Mouse (Mus musculus) neural tube, embryonic 12.5 days (tissue): ENCODE results near the gene Kcnk7. TPM values are rescaled to one million over a fixed set of nuclear protein-coding genes. Genes with fewer than 3 reads are reported as not detected.

Experiments
- ATAC-seq: fragments of 200-750 bp; cut with Nextera tagmentation; 2 replicates; pipeline ENCODE4 v1.8.0; 2017; ENCODE audit warnings: low read depth, mild to moderate bottlenecking, moderate TSS enrichment, moderate library complexity; ENCODE audit not compliant: low FRiP score
- H3K27ac ChIP-seq: fragments of 300-500 bp; sonication (generic); 2 replicates; pipeline ENCODE4 v1.5.1; 2016
- H3K27me3 ChIP-seq: fragments of 300-500 bp; sonication (generic); replicated peaks from 2 replicates; pipeline ENCODE4 v1.6.1; 2016; ENCODE audit warnings: mild to moderate bottlenecking
- H3K36me3 ChIP-seq: fragments of 300-500 bp; sonication (generic); 2 replicates; pipeline ENCODE4 v1.6.1; 2016; ENCODE audit warnings: mild to moderate bottlenecking
- H3K4me1 ChIP-seq: fragments of 300-500 bp; sonication (generic); 2 replicates; pipeline ENCODE4 v1.6.1; 2016
- H3K4me2 ChIP-seq: fragments of 300-500 bp; sonication (generic); replicated peaks from 2 replicates; pipeline ENCODE4 v1.6.1; 2016; ENCODE audit warnings: mild to moderate bottlenecking
- H3K4me3 ChIP-seq: fragments of 300-500 bp; sonication (generic); 2 replicates; pipeline ENCODE4 v1.5.1; 2016
- H3K9ac ChIP-seq: fragments of 300-500 bp; sonication (generic); 2 replicates; pipeline ENCODE4 v1.6.1; 2016; ENCODE audit warnings: mild to moderate bottlenecking
- H3K9me3 ChIP-seq: fragments of 300-500 bp; sonication (generic); 2 replicates; pipeline ENCODE4 v1.6.1; 2016; ENCODE audit warnings: mild to moderate bottlenecking
- WGBS: fragments of 180-500 bp; shearing (Covaris S2); methylation state at CpG from one replicate; pipeline ENCODE4 v1.1.7; 2016; 5-methylcytosine and 5-hydroxymethylcytosine counted together
- polyA plus RNA-seq: library from polyadenylated mRNA; unstranded; fragments of >200 nt; fragmentation: Nextera tagmentation; extraction: Ambion mirVana; gene quantifications from 2 replicates; pipeline ENCODE4 v1.2.1, GENCODE M21; 2016

Kcnk7 gene
- polyA plus RNA-seq, 1 experiment from 2014 or later = 0.19 TPM

DNA sequence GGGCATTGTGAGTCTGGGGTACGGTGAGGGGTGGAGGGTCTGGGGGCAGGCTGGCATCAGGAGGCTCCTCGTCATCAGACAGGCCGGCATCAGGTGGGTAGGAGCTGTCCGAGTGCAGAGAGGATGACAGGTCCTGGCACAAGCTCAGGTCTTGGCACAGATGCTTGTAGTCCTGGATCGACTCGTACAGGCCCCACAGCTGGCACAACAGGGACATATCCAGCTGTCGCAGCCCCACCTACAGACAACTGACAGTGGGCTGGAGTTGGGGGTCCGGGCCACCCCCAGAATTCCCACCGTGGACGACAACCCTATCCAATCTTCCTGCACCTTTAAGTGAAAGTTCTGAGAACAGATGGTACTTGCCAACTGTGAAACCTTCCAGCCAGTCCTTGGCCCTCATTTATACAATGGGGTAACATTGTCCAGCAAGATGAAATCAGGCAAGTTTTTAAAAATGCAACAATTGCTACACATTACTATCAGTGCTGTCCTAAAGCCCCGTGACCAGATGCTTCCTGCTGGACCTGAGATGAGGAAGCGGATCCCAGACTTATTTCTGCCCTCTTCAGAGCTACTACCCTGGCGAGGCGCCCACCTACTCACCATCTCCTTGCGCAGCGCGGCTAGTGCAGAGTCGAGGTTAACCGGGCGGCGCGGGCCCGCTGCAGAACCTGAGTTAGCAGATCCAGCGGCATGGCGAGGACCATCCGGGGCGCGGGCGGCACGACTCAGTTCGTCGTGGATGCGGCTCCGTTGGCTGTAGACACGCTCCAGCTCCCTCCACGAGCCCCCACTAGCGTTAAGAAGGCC lies 24.7 kb downstream of the Kcnk7 start:
- Histone ChIP-seq H3K36me3 (peaks cover 17% of the 10 kb centered on the region), H3K27me3 (no peaks in the 10 kb centered on the region), H3K9ac (peak overlapping the region; percentile 98), H3K27ac (peak overlapping the region; percentile 91), H3K4me2 (peak overlapping the region; percentile 94), H3K4me1 (peaks cover 62% of the 10 kb centered on the region), H3K4me3 (peak overlapping the region; percentile 91), H3K9me3 (no peaks in the 10 kb centered on the region)
- peak; percentile 43 for ATAC-seq
- WGBS = 9% methylated on average over 37 of the region's 37 CpGs

DNA sequence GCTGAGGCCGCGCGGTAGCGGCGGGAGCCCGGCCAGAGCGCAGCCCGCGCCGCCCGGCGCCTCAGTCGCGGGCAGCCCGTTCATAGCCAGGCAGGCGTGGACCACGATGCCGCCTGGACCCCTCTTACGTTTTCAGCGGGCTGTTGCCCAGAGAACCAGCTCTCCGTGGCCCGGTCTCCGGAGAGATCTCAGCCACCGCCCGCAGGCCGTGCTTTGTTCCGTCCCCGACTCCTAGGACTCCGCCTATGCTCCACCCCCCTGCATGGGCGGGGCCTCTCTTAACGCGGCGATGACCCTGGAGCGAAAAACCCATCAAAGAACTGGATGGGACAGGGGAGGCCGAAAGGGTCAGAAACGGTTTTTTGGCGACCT lies 25.3 kb downstream of the Kcnk7 start, which contains the start of gene Fam89b:
Gene Fam89b, minus strand, starts transcription at position 210 of the 372 bp plus-strand sequence.
- H3K27me3 ChIP-seq = no peaks in the 10 kb centered on the region
- H3K4me2 ChIP-seq = peak within 1 kb of the TSS; percentile 94
- H3K27ac ChIP-seq = peak within 1 kb of the TSS; percentile 91
- peaks cover 61% of the 10 kb centered on the region for H3K4me1 ChIP-seq
- peak within 1 kb of the TSS; percentile 91 for H3K4me3 ChIP-seq
- WGBS = under 1% methylated on average over 34 of the region's 37 CpGs
- peak; percentile 73 for ATAC-seq
- H3K9me3 ChIP-seq = no peaks in the 10 kb centered on the region
- peaks cover 11% of the 10 kb centered on the region for H3K36me3 ChIP-seq
- H3K9ac ChIP-seq = peak within 1 kb of the TSS; percentile 98

DNA sequence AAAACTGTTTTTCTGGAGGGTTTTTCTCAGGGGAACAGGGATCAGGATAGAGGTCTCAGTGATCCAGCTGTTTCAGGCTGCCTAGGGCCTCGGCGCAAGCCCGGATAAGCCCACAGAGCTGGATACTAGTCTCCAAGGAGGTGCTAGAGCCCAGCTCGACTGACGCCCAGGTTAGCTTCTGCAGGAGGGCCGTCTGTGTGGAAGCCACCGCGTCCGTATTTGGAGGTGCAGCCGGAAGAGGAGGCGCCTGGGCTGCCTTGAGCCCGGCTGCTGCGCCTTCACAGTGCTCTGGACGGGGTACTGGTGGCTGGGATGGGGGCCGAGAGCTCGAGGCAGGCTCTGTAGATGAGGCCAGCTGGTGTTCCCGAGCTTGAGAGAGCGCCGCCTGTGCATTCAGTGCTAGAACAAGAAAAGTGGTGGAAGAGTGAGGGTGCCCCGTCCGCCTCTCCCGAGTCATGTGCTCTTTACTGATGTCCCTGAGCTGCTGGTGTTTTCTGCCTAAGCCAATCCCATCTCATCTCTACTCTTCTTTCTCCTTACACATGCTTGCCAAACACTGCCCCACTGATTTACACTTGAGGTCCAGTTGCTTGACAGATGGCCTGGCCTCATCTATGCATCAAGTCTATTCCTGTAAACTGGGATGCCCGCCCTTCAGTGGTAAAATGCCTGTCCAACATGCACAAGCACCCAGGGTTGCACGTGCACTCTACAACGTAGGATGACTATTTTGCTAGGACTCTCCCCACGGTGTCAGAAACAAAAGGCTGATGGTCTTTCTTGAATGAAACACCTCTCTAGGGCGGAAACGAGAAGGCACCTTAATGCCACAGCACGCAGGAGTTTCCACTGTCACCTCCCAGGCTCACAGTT lies 26.4 kb downstream of the Kcnk7 start:
- Histone ChIP-seq H3K4me1 (peaks cover 50% of the 10 kb centered on the region), H3K9me3 (no peaks in the 10 kb centered on the region), H3K27ac (no peak overlapping the region), H3K4me2 (peak overlapping the region; percentile 94), H3K9ac (peak overlapping the region; percentile 65), H3K36me3 (0 out of 2 replicates have a peak, but pooled peaks cover 4% of the 10 kb centered on the region), H3K27me3 (no peaks in the 10 kb centered on the region), H3K4me3 (peak overlapping the region; percentile 66)
- WGBS = 76% methylated on average over 29 of the region's 29 CpGs
- no peak for ATAC-seq

DNA sequence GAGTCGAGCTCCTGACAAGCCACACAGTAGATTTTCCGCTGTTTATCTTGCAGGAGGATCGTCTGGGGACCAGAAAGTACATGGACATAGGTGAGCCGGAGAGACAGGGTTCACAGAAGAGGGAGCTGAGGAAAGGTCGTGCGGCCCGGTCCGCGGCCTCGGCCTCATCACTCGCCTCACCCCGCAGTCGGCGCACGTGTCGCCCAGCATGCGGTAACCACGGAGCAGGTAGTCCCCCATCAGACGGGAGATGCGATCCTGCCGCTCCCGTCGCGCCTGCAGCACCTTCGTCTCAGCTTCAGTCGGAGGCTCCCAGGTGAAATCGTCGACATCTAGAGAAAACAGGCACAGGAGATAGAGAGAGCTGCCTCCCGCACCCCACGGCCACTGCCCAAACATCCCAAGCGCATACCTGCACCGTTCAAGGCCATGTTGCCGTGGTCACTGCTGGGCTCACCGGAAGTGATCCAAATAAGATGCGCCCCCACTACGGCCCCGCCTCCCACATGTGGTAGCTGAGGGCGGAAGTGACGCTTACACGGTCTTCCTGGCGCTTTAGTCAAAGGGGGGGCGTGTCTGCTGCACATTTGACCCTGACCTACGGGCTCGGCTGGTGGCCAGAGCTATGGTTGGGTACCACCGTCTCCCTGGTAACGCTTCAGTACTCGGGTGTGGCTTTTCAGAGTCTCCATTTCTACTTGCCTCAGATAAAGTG lies 27.3 kb downstream of the Kcnk7 start:
- H3K27ac ChIP-seq = no peak overlapping the region
- WGBS = under 1% methylated on average over 47 of the region's 47 CpGs
- peak; percentile 80 for ATAC-seq
- peaks cover 41% of the 10 kb centered on the region for H3K4me1 ChIP-seq
- peak overlapping the region; percentile 65 for H3K9ac ChIP-seq
- no peaks in the 10 kb centered on the region for H3K36me3 ChIP-seq
- no peaks in the 10 kb centered on the region for H3K9me3 ChIP-seq
- H3K4me3 ChIP-seq = peak overlapping the region; percentile 66
- peak overlapping the region; percentile 94 for H3K4me2 ChIP-seq
- no peaks in the 10 kb centered on the region; the same call in 1 of the 2 replicates for H3K27me3 ChIP-seq

DNA sequence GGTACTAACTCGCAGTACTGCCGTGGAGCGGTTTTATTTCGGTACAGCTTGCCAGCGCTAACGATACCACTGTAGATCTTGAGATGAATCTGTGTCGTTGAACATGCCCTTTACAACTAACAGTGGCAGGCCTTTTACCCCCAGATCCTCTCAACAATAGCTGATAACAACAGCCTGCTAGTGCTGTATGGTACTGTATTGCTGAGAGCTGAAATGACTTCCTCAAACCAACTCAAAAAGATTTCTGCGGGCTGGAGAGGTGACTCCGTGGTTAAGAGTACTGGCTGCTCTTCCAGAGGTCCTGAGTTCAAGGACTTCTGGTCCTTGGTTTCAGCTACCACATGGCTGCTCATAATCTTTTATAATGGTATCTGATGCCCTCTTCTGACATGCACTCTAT lies 30.2 kb downstream of the Kcnk7 start:
- 81% methylated on average over 9 of the region's 9 CpGs for WGBS
- Histone ChIP-seq H3K9me3 (no peaks in the 10 kb centered on the region), H3K4me1 (peaks cover 19% of the 10 kb centered on the region), H3K27me3 (peaks cover 4% of the 10 kb centered on the region; the same call in 1 of the 2 replicates), H3K9ac (no peak overlapping the region), H3K27ac (no peak overlapping the region), H3K4me3 (no peak overlapping the region), H3K4me2 (no peak overlapping the region), H3K36me3 (no peaks in the 10 kb centered on the region)
- no peak for ATAC-seq

DNA sequence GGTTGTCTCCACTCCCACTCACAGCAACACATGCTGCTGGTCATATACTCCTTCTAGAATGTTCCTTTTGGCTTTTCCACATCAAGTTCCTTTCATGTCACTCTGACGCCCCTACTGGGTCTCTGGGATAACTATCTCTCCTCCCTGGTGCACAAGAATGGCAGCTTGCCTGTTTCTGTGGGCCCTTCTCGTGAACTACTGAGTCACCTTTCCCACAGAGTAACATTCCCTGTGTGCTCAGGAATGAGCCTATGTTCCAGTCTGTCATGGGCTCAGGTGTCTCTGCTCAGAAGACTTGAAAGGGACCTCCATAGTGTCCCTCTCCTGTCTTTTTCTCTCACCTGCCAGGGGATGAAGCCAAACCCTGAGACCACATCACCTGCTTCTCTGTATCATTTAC lies 35.3 kb downstream of the Kcnk7 start:
- H3K36me3 ChIP-seq = no peaks in the 10 kb centered on the region
- peaks cover 27% of the 10 kb centered on the region for H3K27me3 ChIP-seq
- WGBS = 61% methylated on average over 2 of the region's 2 CpGs
- H3K4me3 ChIP-seq = no peak overlapping the region
- no peak overlapping the region for H3K27ac ChIP-seq
- H3K4me1 ChIP-seq = peaks cover 24% of the 10 kb centered on the region
- no peaks in the 10 kb centered on the region for H3K9me3 ChIP-seq
- no peak overlapping the region for H3K4me2 ChIP-seq
- no peak for ATAC-seq
- H3K9ac ChIP-seq = no peak overlapping the region

DNA sequence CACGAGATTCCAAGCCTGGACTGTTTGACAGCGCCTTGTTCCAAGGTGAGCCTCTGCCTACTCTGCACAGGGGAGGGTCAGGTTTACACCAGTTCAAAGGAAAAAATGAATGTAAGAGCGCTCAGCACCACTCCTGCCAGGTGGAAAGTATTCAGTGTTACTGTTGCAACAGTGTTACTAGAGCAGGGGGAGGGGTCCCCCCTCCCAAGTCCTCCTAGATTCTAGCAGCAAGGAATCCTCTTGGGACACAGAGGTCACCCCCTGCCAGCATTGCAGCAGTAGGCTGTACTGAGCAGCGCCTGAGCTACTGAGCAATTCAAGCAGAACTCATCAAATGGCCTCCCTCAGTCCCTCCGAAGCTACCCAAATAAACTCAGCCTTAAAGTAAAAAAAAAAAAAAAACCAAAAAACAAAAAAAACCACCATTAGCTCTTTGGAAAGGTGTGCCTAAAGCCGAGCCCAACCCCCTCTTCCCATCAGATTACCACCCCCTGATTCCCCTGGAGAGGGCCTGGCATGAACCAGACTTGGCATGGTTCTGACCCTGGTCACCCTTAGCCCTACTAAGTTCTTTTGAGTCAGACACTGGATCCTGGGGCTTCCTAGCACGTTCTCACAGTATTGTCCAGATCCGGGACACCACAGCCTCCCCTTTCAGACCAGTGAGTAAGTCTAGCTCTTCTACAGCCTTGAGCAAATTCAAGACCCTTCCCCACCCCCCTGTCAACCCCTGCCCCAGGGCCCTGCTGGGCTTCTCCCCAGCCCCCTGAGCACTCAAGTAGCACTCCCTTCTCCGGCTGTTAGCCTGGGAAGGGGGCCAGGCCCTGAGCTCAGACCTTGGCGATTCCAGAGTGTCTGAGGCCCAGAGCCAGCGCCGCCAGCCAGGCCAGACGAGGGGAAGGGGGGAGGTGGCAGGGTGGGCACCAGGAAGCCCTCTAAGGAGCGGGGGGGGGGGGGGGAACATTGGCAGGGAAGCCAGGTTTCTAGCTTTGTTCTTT lies 36.5 kb downstream of the Kcnk7 start, which contains the start of gene Ltbp3:
Gene Ltbp3, plus strand, starts transcription at position 585 of the 998 bp plus-strand sequence.
- Histone ChIP-seq H3K9ac (peak within 1 kb of the TSS; percentile 83), H3K4me2 (peak within 1 kb of the TSS; percentile 97), H3K27me3 (peaks cover 39% of the 10 kb centered on the region), H3K4me1 (peaks cover 28% of the 10 kb centered on the region), H3K4me3 (peak within 1 kb of the TSS; percentile 57), H3K36me3 (no peaks in the 10 kb centered on the region), H3K9me3 (no peaks in the 10 kb centered on the region), H3K27ac (no peak within 1 kb of the TSS)
- ATAC-seq = no peak; the same call in 1 of the 2 replicates
- 18% methylated on average over 14 of the region's 14 CpGs for WGBS

DNA sequence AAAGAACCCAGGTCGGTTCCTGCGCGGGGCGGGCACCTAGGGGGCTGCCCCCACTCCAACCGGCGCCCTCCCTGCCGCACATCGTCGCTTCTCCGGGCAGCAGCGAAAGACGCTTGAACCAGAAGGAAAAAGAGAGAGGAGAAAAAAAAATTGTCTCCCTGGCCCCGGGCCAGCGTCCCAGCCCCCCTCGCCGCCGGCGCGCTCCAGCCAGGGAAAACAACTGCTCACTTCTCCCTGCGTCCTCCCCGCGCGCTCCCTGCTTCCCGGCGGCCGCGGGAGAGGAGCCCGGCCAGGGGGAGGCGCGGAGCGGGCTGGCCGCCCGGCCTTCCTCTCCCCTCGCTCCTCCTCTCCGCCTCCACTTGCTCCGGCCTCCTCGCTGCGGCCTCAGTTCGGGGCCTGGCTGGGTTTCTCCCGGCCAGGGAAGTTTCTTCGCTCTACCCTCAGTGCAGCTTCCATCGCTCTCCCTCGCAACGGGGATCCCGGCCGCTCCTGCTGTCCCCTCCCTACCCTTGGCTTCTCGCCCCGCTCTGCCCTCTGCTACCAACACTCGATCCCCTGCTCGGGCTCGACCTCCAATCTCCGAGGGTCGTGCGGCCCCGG lies 37.6 kb downstream of the Kcnk7 start:
- WGBS = 1% methylated on average over 54 of the region's 55 CpGs
- Histone ChIP-seq H3K9ac (peak overlapping the region; percentile 83), H3K9me3 (no peaks in the 10 kb centered on the region), H3K4me2 (peak overlapping the region; percentile 97), H3K36me3 (no peaks in the 10 kb centered on the region), H3K27ac (peak overlapping the region; percentile 5; the same call in 1 of the 2 replicates), H3K4me3 (peak overlapping the region; percentile 57), H3K4me1 (peaks cover 39% of the 10 kb centered on the region), H3K27me3 (peaks cover 50% of the 10 kb centered on the region)
- ATAC-seq = peak; percentile 56

DNA sequence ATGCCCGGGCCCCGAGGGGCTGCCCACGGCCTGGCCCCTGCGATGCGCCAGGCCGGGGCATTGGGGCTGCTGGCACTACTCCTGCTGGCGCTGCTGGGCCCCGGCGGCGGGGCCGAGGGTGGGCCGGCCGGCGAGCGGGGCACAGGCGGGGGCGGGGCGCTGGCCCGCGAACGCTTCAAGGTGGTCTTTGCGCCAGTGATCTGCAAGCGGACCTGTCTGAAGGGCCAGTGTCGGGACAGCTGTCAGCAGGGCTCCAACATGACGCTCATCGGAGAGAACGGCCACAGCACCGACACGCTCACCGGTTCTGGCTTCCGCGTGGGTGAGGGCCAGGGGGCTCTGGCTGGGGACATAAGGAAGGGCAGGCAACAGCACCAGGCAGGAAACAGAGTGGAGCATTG lies 38.1 kb downstream of the Kcnk7 start:
- peak overlapping the region; percentile 83 for H3K9ac ChIP-seq
- H3K36me3 ChIP-seq = no peaks in the 10 kb centered on the region
- peak overlapping the region; percentile 5; the same call in 1 of the 2 replicates for H3K27ac ChIP-seq
- peak; percentile 43; the same call in 1 of the 2 replicates for ATAC-seq
- H3K27me3 ChIP-seq = peaks cover 53% of the 10 kb centered on the region
- H3K9me3 ChIP-seq = no peaks in the 10 kb centered on the region
- WGBS = 2% methylated on average over 32 of the region's 32 CpGs
- peak overlapping the region; percentile 97 for H3K4me2 ChIP-seq
- H3K4me1 ChIP-seq = peaks cover 41% of the 10 kb centered on the region
- H3K4me3 ChIP-seq = peak overlapping the region; percentile 57

DNA sequence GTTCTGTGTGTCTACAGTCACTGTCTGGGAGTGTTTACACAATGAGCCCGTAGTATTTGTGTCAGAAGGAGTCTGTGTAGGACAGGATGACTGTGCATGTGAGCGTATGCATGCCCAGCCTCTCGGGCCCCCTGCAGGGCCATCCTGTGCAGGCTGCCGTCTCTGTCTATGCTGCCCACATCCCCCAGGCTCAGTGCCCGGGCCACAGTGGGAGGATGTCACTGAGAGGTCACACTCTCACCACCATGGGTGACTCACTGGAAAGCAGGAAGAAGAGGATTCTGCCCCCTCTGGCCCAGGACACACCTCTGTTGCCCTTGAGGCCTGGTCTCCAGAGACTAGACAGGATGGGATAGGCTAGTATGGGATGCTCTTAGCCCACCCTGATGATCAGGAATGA lies 39.4 kb downstream of the Kcnk7 start:
- ATAC-seq = no peak
- H3K4me3 ChIP-seq = no peak overlapping the region
- no peak overlapping the region for H3K9ac ChIP-seq
- no peaks in the 10 kb centered on the region for H3K9me3 ChIP-seq
- H3K4me1 ChIP-seq = peaks cover 41% of the 10 kb centered on the region
- H3K36me3 ChIP-seq = no peaks in the 10 kb centered on the region
- H3K4me2 ChIP-seq = peak overlapping the region; percentile 97; the same call in 1 of the 2 replicates
- peaks cover 53% of the 10 kb centered on the region for H3K27me3 ChIP-seq
- 40% methylated on average over 5 of the region's 5 CpGs for WGBS
- no peak overlapping the region for H3K27ac ChIP-seq
